Mouse (Mus musculus): ENCODE data around the gene Adam26b. TPM values are rescaled to one million over a fixed set of nuclear protein-coding genes. Genes with fewer than 3 reads are reported as not detected.
"Not testable (repeated sequence)": the region's sequence is repeated elsewhere in the genome, so short reads cannot be mapped to it uniquely, and the experiment has no call there.

The Adam26b gene
- not detected in 2 replicates for polyA plus RNA-seq (2014; fragmentation: Nextera tagmentation; extraction: Ambion mirVana)

GRCm38 (mm10) chr8:43528006-43528405 lies at the start of gene Adam26b:
Gene Adam26b, minus strand, starts transcription at chr8:43528106.
- H3K36me3 ChIP-seq (ENCODE audit: control insufficient read depth, insufficient read depth, low read length); H3K4me3 ChIP-seq (ENCODE audit: control insufficient read depth in 1 of 2, insufficient read depth in 1 of 2, low read depth in 1 of 2, low read length in 2 of 2); H3K4me2 ChIP-seq (ENCODE audit: low read length); ATAC-seq (ENCODE audit: insufficient number of reproducible peaks, insufficient read depth, low FRiP score, low read depth); H3K27me3 ChIP-seq (ENCODE audit: control insufficient read depth, insufficient read depth, low read length); H3K9ac ChIP-seq (ENCODE audit: low read length); H3K27ac ChIP-seq (replicated peaks in 1 of 2; ENCODE audit: control insufficient read depth in 1 of 2, insufficient read depth in 1 of 2, low read depth in 2 of 2, low read length in 2 of 2); H3K4me1 ChIP-seq (ENCODE audit: control insufficient read depth in 2 of 2, insufficient read depth in 2 of 2, low read length in 2 of 2); H3K9me3 ChIP-seq (ENCODE audit: control insufficient read depth, low read length): not testable (repeated sequence)

- not testable (repeated sequence) for H3K4me2 ChIP-seq (ENCODE audit: low read length); H3K4me3 ChIP-seq (ENCODE audit: control insufficient read depth in 1 of 2, insufficient read depth in 1 of 2, low read depth in 1 of 2, low read length in 2 of 2); H3K27ac ChIP-seq (replicated peaks in 1 of 2; ENCODE audit: control insufficient read depth in 1 of 2, insufficient read depth in 1 of 2, low read depth in 2 of 2, low read length in 2 of 2); H3K9ac ChIP-seq (ENCODE audit: low read length); ATAC-seq (ENCODE audit: insufficient number of reproducible peaks, insufficient read depth, low FRiP score, low read depth); H3K27me3 ChIP-seq (ENCODE audit: control insufficient read depth, insufficient read depth, low read length); H3K36me3 ChIP-seq (ENCODE audit: control insufficient read depth, insufficient read depth, low read length); H3K4me1 ChIP-seq (ENCODE audit: control insufficient read depth in 2 of 2, insufficient read depth in 2 of 2, low read length in 2 of 2); H3K9me3 ChIP-seq (ENCODE audit: control insufficient read depth, low read length)
- 82% methylated on average over 2 of the region's 2 CpGs for WGBS
Measured at GRCm38 (mm10) chr8:43576607-43577006, 48.7 kb upstream of the Adam26b start, which contains the start of gene Adam26a. Gene Adam26a, minus strand, starts transcription at chr8:43576707.

Other genes starting within 250 kb of the Adam26b start
- gene Zfp42, start 221.1 kb downstream of the Adam26b start, polyA plus RNA-seq (2014; fragmentation: Nextera tagmentation; extraction: Ambion mirVana) = not detected in 2 replicates
- gene Adam26a, start 48.6 kb upstream of the Adam26b start, polyA plus RNA-seq (2014; fragmentation: Nextera tagmentation; extraction: Ambion mirVana) = not detected in 2 replicates
- not detected in 2 replicates for gene Gm5346, start 99.2 kb upstream of the Adam26b start, polyA plus RNA-seq (2014; fragmentation: Nextera tagmentation; extraction: Ambion mirVana)
- not detected in 2 replicates for gene Adam34, start 181.9 kb upstream of the Adam26b start, polyA plus RNA-seq (2014; fragmentation: Nextera tagmentation; extraction: Ambion mirVana)